Mouse (Mus musculus): ENCODE measurements at regions not wholly inside any gene's neighbourhood (a gene's known extent, or its start where the extent isn't known, plus 50 kb on each side); places are given as distances from the start of the nearest gene placed in this dataset.

DNA sequence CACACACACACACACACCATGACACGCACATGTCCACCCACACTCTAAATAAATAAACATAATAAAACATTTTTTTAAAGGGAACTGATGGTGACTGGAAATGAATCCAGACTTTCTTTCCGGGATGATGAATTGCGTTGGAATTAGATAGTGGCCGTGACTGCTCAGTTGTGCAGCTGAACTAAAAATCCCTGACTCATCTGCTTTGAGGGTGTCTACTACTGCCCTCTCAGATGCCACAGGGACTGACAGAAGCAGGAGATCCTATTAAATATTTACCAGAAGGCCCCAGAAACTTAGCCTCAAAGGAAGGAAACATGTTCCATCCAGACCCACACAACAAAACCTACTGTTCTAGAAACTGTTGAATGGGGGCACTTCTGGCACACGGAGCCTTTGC, 65.7 kb downstream of the Polr2m start:
- DNase-seq (ENCODE audit: low spot score in 2 of 2), result no peak

GRCm38 (mm10) chr9:71418531-71418930, 67.2 kb downstream of the Polr2m start:
- no peak for DNase-seq (ENCODE audit: low spot score in 2 of 2)

GRCm38 (mm10) chr9:71417248-71417647, 68.5 kb downstream of the Polr2m start:
- no peak for DNase-seq (ENCODE audit: low spot score in 2 of 2)

DNA sequence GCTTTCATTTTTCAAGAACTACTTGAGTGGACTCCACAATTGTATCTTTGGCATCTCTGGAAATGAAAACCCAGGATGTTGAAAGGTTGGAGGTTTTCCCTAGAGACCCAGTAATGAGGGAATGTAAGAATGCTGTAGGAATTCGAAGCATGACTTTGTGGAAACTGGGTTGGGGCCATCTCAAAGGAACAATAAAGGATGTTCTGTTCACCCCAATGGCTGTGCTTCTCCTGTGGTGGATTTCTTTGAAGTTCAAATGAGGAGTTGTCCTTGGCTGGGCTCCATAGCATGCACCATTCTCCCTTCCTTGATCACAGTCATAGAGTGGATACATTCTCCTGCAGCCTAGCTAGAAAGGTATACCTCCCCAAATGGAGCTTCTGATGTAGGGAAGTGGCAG, 74.6 kb downstream of the Polr2m start:
- DNase-seq (ENCODE audit: low spot score in 2 of 2), result no peak

DNA sequence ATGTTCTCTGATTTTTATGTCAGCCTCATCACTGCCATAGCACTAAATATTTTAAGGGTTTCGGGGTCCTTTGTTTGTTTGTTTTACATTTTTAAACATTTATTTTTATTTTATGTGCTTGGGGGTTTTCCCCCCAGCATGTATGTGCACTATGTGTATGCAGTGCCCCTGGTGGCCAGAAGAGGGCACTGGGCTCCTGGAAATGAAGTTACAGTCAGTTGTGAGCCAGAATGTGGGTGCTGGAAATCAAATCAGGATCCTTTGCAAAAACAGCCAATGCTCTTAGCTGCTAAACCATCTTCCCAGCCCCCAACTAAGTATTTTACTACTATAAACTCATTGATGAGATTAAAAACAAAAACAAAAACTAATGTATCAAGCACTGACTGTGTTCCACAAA, 75.8 kb downstream of the Polr2m start:
- DNase-seq (ENCODE audit: low spot score in 2 of 2), result no peak

DNA sequence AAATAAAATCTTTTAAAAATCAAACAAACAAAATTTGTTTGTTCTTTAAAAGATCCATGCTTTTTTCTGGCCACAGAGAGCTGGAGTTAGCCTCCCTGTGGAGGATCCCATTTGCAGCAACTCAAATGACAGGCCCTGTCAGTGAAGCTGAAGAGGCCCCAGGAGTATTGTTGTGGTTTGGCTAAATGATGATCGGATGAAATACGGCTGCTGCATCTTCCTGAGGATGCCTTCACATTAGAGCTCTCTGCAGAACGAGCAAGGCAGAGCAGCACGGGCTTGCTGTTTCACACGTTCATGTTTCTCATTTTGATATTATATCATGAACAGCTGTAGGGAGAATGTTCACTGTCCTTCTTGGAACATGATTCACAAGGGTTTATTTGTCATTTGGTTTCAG, 76.8 kb downstream of the Polr2m start:
- no peak for DNase-seq (ENCODE audit: low spot score in 2 of 2)

GRCm38 (mm10) chr9:71404396-71405135, 81.2 kb downstream of the Polr2m start:
- no peak for DNase-seq (ENCODE audit: low spot score in 2 of 2)

- no peak for DNase-seq (ENCODE audit: low spot score in 2 of 2)
These were observed 84.1 kb downstream of the Polr2m start for GRCm38 (mm10) chr9:71401667-71402066.

- DNase-seq (ENCODE audit: low spot score in 2 of 2), result no peak
These were observed 86.4 kb downstream of the Polr2m start for GRCm38 (mm10) chr9:71399346-71399745.

- no peak for DNase-seq (ENCODE audit: low spot score in 2 of 2)
These were observed 89.0 kb downstream of the Polr2m start for GRCm38 (mm10) chr9:71396784-71397183.

DNA sequence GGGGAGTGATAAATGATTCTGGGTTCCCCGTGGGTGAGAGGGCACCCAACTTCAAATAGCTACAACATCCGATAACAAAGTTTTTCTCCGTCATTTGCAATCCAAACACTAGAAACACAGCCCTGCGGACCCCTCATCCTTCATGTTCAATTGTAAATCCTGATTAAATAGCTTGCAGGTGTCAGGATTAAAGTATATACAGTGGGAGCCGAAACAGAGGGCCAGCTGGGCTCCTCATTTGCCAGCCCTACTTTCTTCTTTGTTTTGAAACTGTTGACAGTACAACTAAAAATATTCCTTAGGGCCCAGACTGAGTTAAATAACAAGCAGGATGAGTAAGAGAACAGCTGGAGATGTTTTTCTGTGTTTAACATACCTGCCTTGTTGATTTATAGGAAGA, 95.5 kb downstream of the Polr2m start:
- DNase-seq (ENCODE audit: low spot score in 2 of 2), result no peak

- DNase-seq (ENCODE audit: low spot score in 2 of 2), result no peak
These were observed 98.3 kb downstream of the Polr2m start for GRCm38 (mm10) chr9:71387426-71387825.

DNA sequence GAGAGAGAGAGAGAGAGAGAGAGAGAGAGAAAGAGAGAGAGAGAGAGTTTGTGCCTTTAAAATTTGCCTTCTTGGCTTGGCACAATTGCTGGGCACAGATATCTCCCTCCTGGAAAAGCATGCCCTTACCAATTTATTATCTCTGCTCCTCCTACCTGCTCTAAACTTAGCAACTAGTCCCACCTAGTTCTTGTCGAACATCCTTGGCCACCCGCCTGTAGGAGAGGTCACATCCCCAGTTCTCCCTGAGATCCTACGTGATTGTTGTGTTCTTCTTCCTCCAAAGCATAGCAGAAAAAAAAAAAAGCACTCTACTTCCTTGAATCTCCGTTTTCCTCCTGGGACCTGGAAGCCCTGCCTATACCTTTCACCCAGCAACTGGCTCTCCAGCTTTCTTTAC, 101.8 kb downstream of the Polr2m start:
- DNase-seq (ENCODE audit: low spot score in 2 of 2), result no peak

GRCm38 (mm10) chr9:71379731-71380250, 105.9 kb downstream of the Polr2m start:
- no peak for DNase-seq (ENCODE audit: low spot score in 2 of 2)

GRCm38 (mm10) chr9:71369760-71370159, 116.0 kb downstream of the Polr2m start:
- DNase-seq (ENCODE audit: low spot score in 2 of 2), result no peak

DNA sequence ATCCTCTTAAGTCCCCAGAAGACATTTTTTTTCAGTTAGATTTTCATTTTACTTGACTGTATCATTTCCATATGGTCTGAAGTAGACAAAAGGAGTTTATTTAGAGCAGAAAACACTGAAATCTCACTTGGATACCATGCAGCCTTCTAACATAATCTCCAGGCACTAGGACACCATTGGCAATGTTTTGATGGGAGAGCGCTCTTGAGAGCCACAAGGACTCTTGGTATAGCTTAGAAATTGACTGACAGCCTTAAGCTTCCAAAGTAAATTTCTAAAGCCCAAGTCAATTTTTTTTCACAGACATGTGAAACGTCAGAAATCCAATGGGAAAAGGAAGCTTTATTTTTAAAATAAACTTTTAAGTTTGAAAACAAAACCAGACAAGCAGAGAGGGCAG, 116.5 kb downstream of the Polr2m start:
- DNase-seq (ENCODE audit: low spot score in 2 of 2), result no peak

DNA sequence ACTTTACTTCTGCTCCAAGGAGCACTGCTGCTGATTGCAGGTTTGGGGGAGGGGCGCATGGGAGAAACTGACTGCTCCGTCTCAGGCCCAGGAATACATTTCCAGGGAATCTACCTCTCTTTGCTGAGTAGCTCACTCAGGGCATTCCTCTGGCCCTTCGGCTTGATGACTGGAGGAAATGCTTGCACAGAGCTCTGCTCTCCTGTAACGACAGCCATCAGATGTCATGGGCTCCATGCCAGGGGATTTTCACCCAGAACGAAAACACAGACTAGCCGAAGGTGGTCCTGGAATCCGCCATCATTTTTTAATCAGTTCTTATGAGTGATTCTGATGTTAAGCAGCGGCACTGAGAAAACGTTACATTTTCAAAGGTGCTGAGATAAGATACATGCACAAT, 119.2 kb downstream of the Polr2m start:
- DNase-seq (ENCODE audit: low spot score in 2 of 2), result no peak

GRCm38 (mm10) chr9:71365177-71365738, 120.5 kb downstream of the Polr2m start:
- no peak for DNase-seq (ENCODE audit: low spot score in 2 of 2)

DNA sequence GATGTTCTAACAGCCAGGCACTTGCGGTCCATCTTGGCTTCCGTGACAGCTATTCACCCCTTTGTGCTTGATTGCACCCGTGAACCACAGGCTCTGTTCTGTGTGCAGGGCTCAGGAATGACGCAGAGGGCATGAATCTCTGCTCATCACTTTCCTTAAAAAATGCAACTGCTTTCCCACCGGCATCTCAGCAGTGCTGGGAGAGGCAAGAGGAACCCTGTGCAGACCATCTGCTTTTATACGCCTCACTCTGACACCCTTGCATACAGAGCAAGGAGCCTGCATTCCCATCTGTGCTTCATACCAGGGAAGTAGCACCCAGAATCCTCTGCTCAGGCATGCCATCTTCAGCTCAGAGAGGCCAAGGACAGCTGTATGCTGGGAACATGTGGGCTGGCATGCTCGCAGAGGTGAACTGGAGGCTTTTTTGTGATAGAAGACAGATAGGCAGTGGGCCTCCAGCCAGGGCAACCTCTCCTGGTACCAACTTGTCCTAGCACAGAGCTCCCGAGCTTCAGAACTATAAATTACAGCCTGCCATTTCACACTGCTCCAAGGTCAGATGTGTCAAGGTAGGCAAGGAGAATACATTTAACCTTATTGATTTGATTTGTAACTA, 121.6 kb downstream of the Polr2m start:
- no peak for DNase-seq (ENCODE audit: low spot score in 2 of 2)

DNA sequence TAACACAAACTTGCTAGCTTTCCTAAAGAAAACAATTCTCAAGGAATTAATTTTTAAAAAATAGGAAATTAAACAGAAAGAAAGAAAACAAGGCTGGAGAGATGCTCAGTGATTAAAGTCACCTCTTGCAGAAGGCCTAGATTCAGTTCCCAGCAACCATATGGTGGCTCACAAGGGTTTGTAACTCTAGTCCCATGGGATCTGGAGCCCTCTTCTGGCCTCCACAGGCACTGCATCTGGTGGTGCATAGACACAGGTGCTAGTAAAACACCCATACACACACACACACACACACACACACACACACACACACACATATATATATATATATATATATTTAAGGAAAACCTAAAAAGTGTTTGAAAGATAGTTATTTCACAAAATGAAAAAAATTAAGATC, 123.3 kb downstream of the Polr2m start:
- DNase-seq (ENCODE audit: low spot score in 2 of 2), result no peak

- DNase-seq (ENCODE audit: low spot score in 2 of 2), result no peak
These were observed 123.8 kb downstream of the Polr2m start for GRCm38 (mm10) chr9:71361961-71362360.

DNA sequence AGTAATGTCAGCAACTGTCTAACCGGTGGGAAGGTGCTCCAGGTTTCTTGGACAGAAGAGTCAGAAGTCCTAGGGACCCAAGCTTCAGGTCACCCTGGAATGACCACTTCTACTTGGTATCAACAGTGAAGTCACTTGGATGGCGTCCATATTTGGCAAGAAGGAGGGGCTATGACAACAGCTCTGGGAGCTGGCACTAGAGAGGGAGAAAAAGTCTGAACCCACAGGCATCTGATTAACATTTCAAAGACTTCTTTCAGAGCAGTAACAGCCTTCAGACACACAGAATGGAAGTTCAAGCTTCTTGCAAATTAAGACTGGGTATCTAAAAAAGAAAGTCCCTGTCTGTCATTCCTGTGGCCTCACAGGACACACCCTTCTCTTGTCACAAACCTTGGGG, 124.4 kb downstream of the Polr2m start:
- DNase-seq (ENCODE audit: low spot score in 2 of 2), result no peak

DNA sequence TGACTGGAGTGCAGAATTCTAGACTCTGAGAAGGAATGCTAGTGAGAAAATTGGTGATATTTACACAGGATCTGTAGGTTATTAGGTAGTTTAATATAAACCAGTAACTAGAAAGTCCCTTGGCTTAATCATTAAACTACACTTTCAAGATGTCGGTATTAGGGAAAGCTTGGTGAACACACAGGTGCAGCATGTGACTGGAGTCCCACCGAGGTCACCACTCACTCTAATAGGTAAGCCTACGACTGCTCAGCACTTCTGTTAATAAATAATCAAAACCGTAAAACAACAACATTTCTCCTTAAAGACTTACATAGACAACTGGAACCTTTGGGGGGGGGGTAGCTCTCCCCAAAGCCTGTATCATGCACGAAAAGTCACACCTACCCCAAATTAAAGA, 125.1 kb downstream of the Polr2m start:
- no peak for DNase-seq (ENCODE audit: low spot score in 2 of 2)
